Mouse (Mus musculus): ENCODE data around the gene Tmem221. TPM values are rescaled to one million over a fixed set of nuclear protein-coding genes. Genes with fewer than 3 reads are reported as not detected.
"Not testable (repeated sequence)": the region's sequence is repeated elsewhere in the genome, so short reads cannot be mapped to it uniquely, and the experiment has no call there.

Tmem221 gene
- polyA plus RNA-seq, 1 experiment from 2014 or later, result 0.14 TPM

DNA sequence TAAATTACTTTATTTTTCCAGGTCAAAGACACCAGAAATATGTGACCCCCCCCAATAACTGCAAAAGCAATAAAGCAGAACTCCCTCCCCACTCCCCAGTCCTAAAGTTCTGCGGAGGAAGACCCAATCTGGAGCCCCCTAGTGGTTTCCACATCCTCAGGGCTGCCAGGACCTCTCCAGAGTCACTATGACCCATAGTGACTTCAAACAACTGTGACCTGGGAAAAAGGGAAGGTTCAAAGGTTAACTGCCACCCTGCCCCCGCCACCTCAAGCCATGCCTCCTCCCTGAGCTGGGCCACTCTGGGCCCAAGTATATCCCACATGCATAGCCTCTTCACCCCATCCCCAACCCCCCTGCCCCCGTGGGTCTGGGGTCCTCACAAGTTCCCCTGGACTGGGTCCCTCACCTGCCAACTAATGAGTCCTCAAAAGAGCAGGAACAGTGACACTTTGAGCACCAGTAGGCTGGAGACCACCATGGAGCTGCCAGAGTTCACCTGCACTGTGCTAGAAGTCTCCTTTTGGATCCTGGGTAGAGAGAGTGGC, 24.3 kb downstream of the Tmem221 start:
- WGBS, result 40% methylated on average over 3 of the region's 3 CpGs
- Histone ChIP-seq H3K9me3 (replicated peaks) (no peaks in the 10 kb centered on the region), H3K27me3 (ENCODE audit: low read depth, poor library complexity, severe bottlenecking) (peaks cover 44% of the 10 kb centered on the region), H3K27ac (replicated peaks) (no peak overlapping the region), H3K4me3 (no peak overlapping the region), H3K4me1 (peaks cover 18% of the 10 kb centered on the region), H3K36me3 (no peaks in the 10 kb centered on the region)
- DNase-seq (ENCODE audit: low spot score), result no peak

DNA sequence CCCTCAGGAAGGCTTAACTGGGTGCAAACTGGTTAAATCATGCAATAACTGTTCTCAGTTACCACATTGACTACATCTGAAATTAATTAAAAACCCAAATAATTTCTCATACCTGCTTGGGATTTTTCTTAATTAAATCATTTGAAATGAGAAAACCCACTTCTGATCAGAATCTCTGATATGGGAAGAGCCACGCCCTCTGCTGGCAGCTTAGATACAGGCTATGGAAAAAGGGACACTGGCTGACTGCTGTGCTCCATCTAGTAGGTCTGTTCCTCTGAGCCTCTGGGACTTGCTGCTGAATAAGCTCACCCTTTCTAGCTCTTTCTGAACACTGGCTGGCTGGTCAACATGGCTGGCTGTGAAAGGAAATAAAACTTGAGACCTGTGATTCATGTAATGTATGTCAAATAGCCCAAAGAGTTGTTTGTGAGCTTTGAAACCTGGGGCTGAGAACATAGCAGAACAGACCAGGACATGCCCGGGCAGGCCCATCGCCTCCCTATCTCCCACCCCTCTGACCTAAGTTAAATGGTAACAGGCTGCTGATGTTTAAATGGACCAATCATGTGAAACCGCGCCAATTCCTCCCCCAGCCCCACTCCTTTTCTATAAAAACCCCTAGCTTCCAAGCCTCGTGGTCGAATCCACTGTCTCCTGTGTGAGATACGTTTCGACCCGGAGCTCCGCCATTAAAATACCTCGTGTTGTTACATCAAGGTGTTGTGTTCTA, 27.8 kb downstream of the Tmem221 start:
- DNase-seq (ENCODE audit: low spot score); H3K27ac ChIP-seq (replicated peaks); H3K9me3 ChIP-seq (replicated peaks); H3K4me3 ChIP-seq; H3K36me3 ChIP-seq: not testable (repeated sequence)
- peaks cover 23% of the 10 kb centered on the region for H3K4me1 ChIP-seq
- H3K27me3 ChIP-seq (ENCODE audit: low read depth, poor library complexity, severe bottlenecking), result peaks cover 45% of the 10 kb centered on the region
- 70% methylated on average over 6 of the region's 12 CpGs for WGBS

DNA sequence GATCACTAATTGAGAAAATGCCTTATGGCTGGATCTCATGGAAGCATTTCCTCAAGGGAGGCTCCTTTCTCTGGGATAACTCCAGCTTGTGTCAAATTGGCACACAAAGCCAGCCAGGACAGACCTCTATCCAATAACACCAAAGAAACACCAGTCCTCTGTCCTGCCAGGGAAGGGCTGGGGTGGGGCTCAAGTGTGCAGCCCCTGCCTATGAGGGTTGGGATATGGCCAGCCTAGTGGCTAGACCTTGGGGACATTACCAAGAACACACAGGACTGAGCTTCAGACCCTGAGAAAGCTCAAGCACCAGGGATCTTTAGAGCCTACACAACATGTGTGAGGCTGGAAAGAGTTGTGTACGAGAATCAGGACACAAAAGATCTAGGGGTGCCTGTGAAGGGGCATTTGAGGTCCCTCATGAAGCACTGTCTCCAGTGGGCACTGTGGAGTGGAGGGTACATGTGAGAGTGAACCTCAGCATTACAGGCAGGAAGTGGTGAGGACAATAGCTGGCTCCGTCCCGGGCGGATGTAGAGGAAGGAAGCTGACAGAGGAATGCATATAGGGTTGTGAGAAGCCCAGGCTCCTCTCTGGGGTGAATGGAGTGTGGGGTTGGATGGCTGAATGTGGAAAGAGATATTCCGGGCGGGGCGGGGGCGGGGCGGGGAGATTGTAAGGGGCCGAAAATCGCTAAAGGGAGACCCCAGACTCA, 30.2 kb downstream of the Tmem221 start:
- WGBS, result 89% methylated on average over 11 of the region's 11 CpGs

DNA sequence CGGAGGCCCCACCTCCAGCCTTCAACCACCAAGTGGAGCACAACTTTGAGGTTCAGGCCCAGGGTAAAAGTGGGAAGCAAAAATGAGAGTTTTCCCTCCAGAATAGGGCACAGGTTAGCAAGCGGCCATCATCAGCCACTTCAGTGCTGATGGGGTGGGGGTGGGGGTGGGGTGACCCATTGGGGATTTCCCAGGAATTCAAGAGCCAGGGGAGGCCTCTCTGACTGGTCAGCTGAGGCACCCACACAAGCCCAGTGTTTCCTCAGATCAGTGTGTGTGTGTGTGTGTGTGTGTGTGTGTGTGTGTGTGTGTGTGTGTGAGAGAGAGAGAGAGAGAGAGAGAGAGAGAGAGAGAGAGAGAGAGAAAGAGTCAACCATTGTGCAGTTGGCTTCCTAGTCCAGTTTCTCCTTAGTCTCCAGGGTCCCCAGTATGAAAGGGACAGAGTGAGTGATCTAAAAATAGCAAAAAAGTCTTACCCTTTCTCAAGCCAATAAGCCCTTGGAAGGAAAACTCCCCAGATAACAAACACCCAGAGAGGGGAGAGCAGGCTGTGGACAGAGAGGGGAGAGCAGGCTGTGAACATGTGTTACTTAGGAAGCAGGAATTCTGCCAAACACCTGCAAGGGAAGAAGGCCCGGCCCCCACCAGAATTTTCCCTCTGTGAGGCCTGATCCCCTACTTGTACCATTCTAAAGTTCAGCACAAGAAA, 31.4 kb downstream of the Tmem221 start:
- H3K4me3 ChIP-seq, result no peak overlapping the region
- no peak for DNase-seq (ENCODE audit: low spot score)
- H3K36me3 ChIP-seq, result no peaks in the 10 kb centered on the region
- peaks cover 28% of the 10 kb centered on the region for H3K4me1 ChIP-seq
- 52% methylated on average over 3 of the region's 3 CpGs for WGBS
- H3K27me3 ChIP-seq (ENCODE audit: low read depth, poor library complexity, severe bottlenecking), result peaks cover 66% of the 10 kb centered on the region
- H3K27ac ChIP-seq (replicated peaks), result peak overlapping the region; percentile 35; the same call in 1 of the 2 replicates
- no peaks in the 10 kb centered on the region for H3K9me3 ChIP-seq (replicated peaks)

More for the DNA sequence above, 30.2 kb downstream of the Tmem221 start:
- H3K4me3 ChIP-seq, result no peak overlapping the region
- H3K9me3 ChIP-seq (replicated peaks), result no peaks in the 10 kb centered on the region
- peaks cover 28% of the 10 kb centered on the region for H3K4me1 ChIP-seq
- H3K27me3 ChIP-seq (ENCODE audit: low read depth, poor library complexity, severe bottlenecking), result peaks cover 54% of the 10 kb centered on the region
- no peak overlapping the region for H3K27ac ChIP-seq (replicated peaks)
- DNase-seq (ENCODE audit: low spot score), result no peak
- no peaks in the 10 kb centered on the region for H3K36me3 ChIP-seq

DNA sequence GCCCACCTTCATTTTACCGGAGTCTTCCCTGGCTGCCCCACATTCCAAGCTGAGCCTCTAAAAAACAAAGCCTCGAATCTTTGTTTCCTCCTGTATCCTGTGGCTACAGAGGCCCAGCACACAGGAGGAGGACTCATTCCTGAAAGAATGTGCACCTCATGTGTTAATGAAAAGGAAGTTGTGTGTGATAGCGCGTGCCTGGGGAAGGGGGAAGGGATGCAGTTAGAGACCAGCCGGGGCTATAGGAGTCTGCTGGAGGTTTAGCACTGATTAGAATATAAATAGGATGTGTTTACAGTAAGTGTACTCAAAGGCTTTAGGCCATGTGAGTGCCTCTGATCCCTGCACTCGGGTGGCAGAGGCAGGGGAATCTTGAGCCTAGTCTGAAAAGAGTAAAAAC, 32.4 kb downstream of the Tmem221 start:
- H3K9me3 ChIP-seq (replicated peaks), result no peaks in the 10 kb centered on the region
- 0 out of 2 replicates have a peak overlapping the region, but pooled peaks have one; percentile 7 for H3K27ac ChIP-seq (replicated peaks)
- H3K4me1 ChIP-seq, result peaks cover 34% of the 10 kb centered on the region
- H3K27me3 ChIP-seq (ENCODE audit: low read depth, poor library complexity, severe bottlenecking), result peaks cover 68% of the 10 kb centered on the region
- no peaks in the 10 kb centered on the region for H3K36me3 ChIP-seq
- peak; percentile 26 for DNase-seq (ENCODE audit: low spot score)
- H3K4me3 ChIP-seq, result no peak overlapping the region; the same call in 1 of the 2 replicates
- WGBS, result 2% methylated on average over 6 of the region's 6 CpGs

DNA sequence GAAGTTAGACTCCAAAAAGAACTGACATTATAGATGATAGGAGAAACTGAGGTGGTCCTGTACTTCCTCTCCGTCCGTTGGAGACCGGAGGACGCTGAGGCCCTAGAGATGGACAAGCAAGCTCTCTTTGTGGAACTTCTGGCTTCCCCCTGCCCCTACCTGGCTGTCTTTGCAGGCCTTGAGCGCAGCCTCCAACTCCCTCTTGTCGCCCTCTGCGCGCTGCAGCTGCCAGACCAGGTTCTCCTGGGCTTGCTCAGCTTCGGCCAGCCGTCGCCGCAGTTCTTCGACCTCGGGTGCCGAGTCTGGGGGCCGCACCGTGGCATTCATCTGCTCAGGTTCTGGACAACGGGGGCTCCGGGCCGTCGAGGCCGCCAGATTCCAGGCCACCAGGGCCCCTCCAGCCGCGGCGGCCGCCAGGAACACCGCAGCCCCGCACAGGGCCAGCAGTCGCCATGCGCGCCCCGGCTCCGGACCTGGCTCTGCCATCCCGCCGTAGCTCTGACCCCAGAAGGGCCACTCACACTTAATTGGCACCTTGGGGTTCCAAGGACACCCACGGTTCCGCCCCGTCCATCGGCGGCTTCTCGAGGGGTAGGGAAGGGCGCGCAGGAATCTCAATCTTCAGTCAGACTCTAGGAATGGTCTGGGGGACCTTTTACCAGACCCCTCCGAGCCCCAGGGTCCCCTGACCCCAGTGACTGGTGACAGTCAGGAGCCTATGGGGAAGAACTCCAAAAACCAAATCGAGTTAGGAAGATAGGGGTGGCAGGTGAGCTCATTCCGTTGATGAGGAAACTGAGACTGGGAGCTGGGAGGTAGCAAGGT, 33.2 kb downstream of the Tmem221 start, which contains the start of gene Ccdc194:
Gene Ccdc194 (minus strand): TSS at position 486 of the 825 bp plus-strand sequence.
- H3K27me3 ChIP-seq (ENCODE audit: low read depth, poor library complexity, severe bottlenecking), result peaks cover 68% of the 10 kb centered on the region
- peaks cover 35% of the 10 kb centered on the region for H3K4me1 ChIP-seq
- peak; percentile 40 for DNase-seq (ENCODE audit: low spot score)
- no peaks in the 10 kb centered on the region for H3K36me3 ChIP-seq
- no peaks in the 10 kb centered on the region for H3K9me3 ChIP-seq (replicated peaks)
- 5% methylated on average over 46 of the region's 46 CpGs for WGBS
- peak within 1 kb of the TSS; percentile 38 for H3K4me3 ChIP-seq
- peak within 1 kb of the TSS; percentile 7; the same call in 1 of the 2 replicates for H3K27ac ChIP-seq (replicated peaks)

DNA sequence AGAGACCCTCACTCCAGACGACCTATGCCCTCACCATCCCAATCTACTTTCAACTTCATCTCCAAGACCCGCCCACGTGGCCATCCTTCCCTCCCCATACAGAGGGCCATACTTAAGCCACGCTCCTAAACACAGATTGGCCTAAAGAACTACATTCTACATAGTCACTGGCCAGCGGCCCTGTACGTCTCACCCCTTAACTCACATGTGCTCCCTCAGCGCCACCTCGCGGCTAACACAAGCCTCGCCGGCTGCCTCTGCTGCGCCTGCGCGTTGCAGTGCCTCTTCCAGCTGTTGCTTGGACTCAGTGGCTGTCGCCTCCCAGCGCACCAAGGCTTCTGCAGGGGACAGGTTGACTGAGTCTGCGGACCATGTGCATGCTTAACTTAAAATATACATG, 37.0 kb downstream of the Tmem221 start:
- DNase-seq (ENCODE audit: low spot score), result peak; percentile 94
- Histone ChIP-seq H3K36me3 (no peaks in the 10 kb centered on the region), H3K4me1 (peaks cover 43% of the 10 kb centered on the region), H3K9me3 (replicated peaks) (no peaks in the 10 kb centered on the region), H3K4me3 (no peak overlapping the region), H3K27me3 (ENCODE audit: low read depth, poor library complexity, severe bottlenecking) (peaks cover 45% of the 10 kb centered on the region), H3K27ac (replicated peaks) (no peak overlapping the region)
- 5% methylated on average over 17 of the region's 17 CpGs for WGBS

DNA sequence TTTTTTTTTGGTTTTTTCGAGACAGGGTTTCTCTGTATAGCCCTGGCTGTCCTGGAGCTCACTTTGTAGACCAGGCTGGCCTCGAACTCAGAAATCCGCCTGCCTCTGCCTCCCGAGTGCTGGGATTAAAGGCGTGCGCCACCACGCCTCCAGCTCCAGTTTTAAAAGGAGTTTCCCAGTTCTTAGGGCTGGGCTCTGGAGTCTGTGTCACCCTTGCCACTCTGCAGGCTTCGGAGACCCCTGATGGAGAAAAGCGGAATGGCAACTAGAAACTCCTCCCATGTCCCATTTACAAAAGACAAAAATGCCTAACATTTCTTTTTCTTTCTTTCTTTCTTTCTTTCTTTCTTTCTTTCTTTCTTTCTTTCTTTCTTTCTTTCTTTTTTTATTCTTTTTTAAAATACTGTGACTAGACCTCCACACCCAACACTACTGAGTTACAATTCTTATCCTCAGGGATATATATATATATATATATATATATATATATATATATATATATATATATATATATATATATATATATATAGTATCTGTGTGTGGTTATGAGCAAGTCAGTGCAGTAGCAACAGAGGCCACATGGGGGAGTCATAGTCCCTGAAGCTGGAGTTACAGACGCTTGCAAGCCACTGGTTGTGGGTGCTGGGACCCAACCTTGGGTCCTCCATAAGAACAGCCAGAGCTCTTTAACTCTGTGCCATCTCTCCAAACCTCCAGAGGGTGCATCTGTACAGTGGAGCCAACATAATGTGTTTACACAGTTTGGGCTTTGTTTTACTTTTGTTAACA, 39.4 kb downstream of the Tmem221 start:
- peaks cover 21% of the 10 kb centered on the region for H3K27me3 ChIP-seq (ENCODE audit: low read depth, poor library complexity, severe bottlenecking)
- not testable (repeated sequence) for H3K27ac ChIP-seq (replicated peaks); H3K9me3 ChIP-seq (replicated peaks); H3K36me3 ChIP-seq; H3K4me3 ChIP-seq
- DNase-seq (ENCODE audit: low spot score), result peak; percentile 57
- 46% methylated on average over 10 of the region's 10 CpGs for WGBS
- peaks cover 27% of the 10 kb centered on the region for H3K4me1 ChIP-seq

DNA sequence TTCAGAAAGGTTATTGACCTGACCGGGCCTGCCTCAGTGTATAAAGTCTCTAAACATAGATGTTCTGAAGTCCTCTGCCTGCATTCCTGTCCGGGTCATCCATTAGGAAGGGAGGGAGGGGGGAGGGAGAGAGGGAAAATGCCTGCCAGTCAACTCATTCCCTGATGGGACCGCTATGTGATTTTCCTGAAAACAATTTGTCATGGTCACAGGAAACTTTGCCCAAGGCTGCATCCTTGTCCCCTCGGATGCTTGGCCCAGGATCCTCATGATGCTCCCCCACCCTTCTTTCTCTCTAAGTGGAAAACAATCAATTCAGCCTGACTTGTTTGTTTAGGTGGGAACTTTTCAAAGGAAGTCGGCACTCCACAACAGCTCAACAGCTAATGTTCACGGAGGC, 41.9 kb downstream of the Tmem221 start:
- H3K4me3 ChIP-seq, result no peak overlapping the region
- H3K27ac ChIP-seq (replicated peaks), result peak overlapping the region; percentile 38; the same call in 1 of the 2 replicates
- no peak for DNase-seq (ENCODE audit: low spot score)
- H3K36me3 ChIP-seq, result no peaks in the 10 kb centered on the region
- H3K9me3 ChIP-seq (replicated peaks), result no peaks in the 10 kb centered on the region
- H3K27me3 ChIP-seq (ENCODE audit: low read depth, poor library complexity, severe bottlenecking), result peaks cover 6% of the 10 kb centered on the region; the same call in 1 of the 2 replicates
- WGBS, result 32% methylated on average over 6 of the region's 6 CpGs
- peaks cover 26% of the 10 kb centered on the region for H3K4me1 ChIP-seq

DNA sequence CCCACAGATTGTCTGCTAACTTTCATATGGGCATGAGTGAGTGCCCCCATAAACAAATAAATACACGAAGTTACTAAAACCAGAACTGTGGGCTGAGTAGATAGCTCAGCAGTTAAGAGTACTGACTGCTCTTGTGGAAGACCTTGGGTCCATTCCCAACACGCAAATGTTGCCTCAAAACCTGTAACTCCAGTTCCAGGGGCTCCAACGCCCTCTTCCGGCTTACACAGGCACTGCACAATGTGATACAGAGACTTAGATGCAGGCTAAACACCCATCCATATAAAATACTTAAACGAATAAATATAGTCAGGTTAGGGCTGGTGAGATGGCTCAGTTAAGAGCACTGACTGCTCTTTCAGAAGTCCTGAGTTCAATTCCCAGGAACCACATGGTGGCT, 43.6 kb downstream of the Tmem221 start:
- Histone ChIP-seq H3K9me3 (replicated peaks) (no peaks in the 10 kb centered on the region), H3K27ac (replicated peaks) (no peak overlapping the region), H3K27me3 (ENCODE audit: low read depth, poor library complexity, severe bottlenecking) (peaks cover 24% of the 10 kb centered on the region), H3K4me1 (peaks cover 20% of the 10 kb centered on the region), H3K36me3 (no peaks in the 10 kb centered on the region), H3K4me3 (no peak overlapping the region)
- no peak for DNase-seq (ENCODE audit: low spot score)
- WGBS, result 71% methylated on average over 5 of the region's 5 CpGs

DNA sequence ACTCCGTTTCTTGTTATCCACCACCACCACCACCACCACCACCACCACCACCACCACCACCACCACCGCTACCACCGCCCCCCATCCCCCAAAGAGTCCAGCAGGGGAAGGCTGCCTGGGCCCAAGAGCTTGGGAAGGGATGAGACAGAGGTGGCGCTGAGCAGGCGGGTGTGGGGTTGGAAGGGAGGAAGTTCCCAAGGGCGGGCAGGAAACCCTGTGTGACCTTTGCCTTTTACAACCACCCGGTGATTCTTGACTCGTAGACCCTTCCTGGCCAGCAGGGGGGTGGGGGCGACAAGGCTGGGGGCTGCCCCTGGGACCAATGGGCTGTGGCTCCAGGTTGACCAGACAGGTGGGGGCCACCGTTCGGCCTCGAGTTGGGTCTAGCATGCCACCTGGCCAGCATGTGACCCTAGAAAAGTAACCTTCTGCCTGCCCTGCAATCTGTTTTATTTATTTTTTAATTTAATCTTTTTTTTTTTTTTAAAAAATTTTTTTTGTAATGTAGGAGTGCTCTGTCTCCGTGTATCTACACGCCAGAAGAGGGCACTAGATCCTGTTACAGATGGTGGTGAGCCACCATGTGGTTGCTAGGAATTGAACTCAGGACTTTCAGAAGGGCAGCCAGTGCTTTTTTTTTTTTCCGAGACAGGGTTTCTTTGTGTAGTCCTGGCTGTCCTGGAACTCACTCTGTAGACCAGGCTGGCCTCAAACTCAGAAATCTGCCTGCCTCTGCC, 45.5 kb downstream of the Tmem221 start:
- Histone ChIP-seq H3K9me3 (replicated peaks) (no peaks in the 10 kb centered on the region), H3K36me3 (no peaks in the 10 kb centered on the region), H3K27me3 (ENCODE audit: low read depth, poor library complexity, severe bottlenecking) (peaks cover 42% of the 10 kb centered on the region), H3K27ac (replicated peaks) (no peak overlapping the region), H3K4me3 (no peak overlapping the region), H3K4me1 (peaks cover 23% of the 10 kb centered on the region)
- DNase-seq (ENCODE audit: low spot score), result no peak
- WGBS, result 78% methylated on average over 15 of the region's 15 CpGs

Measured in midbrain, embryonic 10.5 days (tissue).